Mouse (Mus musculus) cerebellum, adult 9-11 months (tissue): Measurements from ENCODE around the gene Syngr2.
A peak's percentile ranks its signal among the peaks of the same experiment; 100 is the strongest.
"Not testable (repeated sequence)": the region's sequence is repeated elsewhere in the genome, so short reads cannot be mapped to it uniquely, and the experiment has no call there.

Experiments
- DNase-seq: peaks from one replicate; pipeline ENCODE4 v3.0.0; 2022

Gene Syngr2

DNA sequence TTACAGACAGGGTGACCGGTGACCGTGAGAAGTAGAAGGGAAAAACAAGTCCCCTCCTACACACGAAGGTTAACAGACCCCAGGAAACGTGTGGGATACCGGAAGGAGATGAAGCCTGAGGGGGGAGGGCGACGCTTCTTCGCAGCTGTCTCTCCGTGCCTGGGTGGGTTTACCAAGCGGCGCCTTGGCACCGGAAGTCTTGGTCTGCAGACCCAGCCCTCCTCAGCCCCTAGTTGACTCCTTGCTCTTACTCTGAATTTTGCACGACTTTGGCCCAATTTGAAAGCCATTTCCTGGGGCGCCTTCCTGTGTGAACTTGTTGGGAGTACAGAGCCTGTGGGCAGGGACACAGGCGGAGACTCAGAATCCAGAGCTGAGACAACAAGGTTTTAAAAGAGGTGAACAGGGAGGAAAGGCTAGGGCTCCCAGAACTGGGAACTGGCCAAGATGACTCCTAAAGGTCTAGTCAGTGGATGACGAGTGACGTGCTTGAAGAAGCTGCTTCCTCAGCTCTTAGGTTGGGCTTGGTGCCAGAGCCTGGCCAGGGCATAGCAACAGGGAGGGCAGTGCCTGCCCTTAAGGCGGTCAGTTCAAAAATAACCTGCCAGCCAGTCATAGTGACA, 28.2 kb upstream of the Syngr2 start:
- no peak for DNase-seq

DNA sequence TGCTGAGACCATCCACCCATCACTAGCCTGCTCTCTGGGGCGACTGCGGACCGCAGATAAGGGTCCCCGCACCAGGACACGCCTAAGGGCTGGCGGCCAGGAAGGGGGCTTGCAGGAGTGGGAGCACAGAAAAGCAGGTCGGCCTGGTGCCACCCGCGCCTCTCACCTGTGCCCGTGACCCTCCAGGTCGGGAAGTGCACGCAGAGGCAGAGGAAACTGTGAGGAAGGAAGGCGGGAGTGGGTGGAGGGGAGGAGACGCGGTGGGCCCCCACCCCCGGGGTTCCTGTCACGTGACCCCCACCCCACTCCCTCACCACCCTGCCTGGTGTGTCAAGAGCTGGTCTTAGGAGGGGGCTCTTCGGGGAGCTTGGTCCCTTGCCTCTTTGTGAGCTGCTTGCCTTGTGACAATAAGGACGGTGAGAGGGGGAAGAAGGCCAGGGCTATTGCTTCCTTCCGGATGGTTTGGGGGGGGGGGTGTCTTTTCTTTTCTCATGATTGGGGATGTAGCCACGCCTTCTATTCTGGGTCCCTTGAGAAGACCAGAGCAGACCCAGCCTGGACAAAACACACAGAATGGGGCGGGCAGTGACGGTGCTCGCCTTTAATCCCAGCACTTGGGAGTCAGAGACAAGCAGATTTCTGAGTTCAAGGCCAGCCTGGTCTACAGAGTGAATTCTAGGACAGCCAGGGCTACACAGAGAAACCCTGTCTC, 27.3 kb upstream of the Syngr2 start, which contains the start of the genes Tmc8 and Tmc6:
Tmc8 (plus strand) TSS at position 84 of the 712 bp plus-strand sequence.
Tmc6 (minus strand) TSS at position 206 of the 712 bp plus-strand sequence.
- no peak for DNase-seq

DNA sequence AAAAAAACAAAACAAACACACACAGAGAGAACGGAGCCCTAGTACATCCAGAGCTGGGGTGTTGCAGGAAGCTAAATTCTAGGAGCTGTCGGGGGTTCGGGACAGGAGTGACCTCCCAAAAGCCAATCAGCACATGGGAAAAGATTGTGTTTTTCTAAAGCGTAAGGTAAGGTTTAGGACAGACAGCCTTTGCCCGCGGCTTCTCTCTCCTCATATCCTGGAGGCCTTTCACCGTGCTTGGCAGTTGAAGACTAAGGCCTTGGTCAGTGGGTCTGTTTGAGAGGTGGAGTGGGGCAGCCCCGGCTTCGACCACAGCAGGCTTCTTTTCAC, 26.8 kb upstream of the Syngr2 start:
- no peak for DNase-seq

DNA sequence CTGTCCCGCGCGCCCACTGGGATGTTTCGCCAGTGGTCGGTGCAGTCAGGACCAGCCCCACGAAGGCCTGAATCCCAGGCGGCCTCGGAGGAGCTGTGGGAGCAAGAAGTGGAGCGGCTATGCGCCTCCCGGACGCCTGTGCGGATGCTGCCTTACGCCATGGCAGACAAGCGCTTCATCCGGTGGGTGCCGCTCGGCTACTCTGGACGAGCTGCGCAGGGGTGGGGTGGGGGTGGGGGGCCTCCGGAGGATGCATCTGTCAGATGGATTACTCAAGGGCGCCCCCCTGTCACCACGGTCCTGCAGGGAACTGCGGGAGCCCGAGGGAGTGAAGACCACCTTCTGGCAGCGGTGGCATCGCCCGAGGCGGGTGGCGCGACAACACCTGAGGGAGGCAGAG, 26.4 kb upstream of the Syngr2 start:
- no peak for DNase-seq

DNA sequence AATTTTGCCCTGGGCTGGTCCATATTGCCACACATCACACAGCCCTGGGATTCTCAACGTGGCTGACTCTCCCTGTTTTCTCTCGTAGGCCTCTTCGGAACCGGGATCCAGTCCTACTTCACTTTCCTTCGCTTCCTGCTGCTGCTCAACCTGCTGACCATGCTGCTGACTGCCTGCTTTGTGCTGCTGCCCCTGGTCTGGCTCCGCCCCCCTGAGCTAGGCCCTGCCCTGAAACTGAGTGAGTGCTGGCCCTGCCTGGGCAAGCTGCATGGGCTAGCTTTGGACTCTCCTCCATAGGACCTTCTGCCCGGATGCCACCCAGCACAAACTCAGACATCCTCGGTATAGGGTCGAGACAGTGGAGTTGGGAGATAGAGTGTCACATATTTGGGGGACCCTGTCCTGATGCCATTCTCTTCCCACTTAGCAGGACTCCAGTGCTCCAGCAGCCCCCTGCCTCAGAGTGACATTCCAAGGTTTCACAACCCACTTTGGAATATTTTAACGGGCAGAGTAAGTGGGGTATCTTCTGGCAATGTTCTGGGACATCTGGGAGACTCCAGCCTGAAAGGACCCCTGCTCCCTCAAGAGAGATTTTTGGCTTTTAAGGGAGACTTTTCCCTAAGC, 25.7 kb upstream of the Syngr2 start:
- no peak for DNase-seq

DNA sequence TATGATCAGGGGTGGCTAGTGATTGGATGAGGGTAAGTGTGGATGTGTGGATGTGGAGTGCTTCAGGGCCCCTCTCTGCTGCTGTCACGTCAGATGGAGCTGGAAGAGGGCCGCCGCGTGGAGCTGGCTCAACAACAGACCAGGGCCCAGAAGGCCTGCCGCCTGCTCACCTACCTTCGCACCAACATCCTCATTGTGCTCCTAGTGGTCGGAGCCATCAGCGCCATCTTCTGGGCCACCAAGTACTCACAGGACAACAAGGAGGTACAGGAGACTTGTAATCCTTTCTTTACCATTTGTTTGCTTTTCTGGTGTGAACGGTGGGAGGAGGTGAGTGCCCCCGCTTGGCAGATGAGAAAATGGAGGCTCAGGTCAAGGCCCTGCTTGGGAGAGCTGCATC, 23.2 kb upstream of the Syngr2 start:
- peak; percentile 65 for DNase-seq

DNA sequence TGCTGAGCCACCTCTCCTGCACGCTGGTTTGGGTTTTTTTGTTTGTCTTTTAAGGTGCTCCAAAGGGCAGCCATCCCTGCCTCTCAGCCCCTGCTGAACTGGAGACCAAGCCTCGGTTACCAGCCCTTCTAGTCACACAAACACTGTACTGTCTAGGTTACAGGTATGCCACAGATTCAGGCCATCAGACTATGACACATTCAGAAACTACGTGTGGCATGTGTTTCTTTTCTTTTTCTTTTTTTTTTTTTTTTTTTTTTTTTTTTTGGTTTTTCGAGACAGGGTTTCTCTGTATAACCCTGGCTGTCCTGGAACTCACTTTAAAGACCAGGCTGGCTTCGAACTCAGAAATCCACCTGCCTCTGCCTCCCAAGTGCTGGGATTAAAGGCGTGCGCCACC, 21.0 kb upstream of the Syngr2 start:
- not testable (repeated sequence) for DNase-seq

DNA sequence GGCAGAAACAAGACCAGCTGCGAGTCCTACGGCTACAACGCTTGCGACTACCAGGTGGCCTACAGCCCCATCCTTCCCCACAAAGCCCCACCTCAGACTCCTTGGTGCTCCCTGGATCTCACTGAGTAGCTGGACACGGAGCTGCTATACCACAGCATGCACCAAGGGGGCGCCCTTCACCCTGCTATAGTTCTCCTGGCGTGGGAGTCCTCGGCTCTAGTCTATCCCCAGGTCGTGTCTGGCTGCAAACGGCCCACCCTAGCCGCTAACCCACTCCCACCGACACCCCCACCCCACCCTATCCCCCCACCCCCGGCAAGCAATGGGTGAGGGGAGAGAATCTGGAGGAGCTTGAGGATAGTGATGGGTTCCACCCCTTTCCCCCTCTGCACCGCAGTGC, 19.2 kb upstream of the Syngr2 start:
- no peak for DNase-seq

DNA sequence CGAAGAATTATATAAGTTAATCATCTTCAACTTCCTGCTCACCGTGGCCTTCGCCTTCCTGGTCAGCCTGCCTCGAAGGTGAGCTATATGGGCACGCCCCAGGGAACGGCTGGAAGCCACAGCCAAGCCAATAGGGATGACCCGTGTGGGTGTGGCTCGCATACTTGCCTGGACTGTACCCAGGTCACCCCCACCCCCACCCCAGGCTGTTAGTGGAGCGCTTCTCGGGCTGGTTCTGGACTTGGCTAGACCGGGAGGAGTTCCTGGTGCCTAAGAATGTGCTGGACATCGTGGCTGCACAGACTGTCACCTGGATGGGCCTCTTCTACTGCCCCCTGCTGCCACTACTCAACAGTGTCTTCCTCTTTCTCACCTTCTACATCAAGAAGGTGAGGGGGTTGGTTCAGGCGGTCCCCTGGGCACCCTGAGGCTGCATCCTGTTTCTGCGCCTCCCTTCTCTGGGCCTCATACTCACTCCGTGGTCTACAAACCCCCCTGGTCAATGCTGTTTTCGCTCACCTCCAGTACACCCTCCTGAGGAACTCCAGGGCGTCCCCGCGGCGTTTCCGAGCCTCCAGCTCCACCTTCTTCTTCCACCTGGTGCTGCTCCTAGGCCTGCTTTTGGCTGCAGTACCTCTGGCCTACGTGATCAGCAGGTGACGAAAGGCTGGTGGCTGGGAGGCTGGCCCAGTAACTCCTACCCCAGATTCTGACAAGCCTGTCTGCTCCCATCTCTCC, 18.6 kb upstream of the Syngr2 start:
- DNase-seq: no peak

DNA sequence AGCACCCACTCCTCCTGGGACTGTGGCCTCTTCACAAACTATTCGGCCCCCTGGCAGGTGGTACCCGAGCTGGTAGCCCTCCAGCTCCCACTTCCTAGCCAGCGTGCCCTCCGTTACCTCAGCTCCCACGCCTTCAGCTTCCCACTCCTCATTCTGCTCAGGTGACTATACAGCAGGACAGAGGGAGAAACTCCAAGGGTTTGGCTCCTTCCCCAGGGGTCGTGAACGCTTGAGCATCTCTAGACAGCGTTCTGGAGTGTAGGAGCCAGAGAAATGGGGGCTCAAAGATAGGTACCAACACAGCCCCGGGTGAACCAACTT, 18.1 kb upstream of the Syngr2 start:
- no peak for DNase-seq

DNA sequence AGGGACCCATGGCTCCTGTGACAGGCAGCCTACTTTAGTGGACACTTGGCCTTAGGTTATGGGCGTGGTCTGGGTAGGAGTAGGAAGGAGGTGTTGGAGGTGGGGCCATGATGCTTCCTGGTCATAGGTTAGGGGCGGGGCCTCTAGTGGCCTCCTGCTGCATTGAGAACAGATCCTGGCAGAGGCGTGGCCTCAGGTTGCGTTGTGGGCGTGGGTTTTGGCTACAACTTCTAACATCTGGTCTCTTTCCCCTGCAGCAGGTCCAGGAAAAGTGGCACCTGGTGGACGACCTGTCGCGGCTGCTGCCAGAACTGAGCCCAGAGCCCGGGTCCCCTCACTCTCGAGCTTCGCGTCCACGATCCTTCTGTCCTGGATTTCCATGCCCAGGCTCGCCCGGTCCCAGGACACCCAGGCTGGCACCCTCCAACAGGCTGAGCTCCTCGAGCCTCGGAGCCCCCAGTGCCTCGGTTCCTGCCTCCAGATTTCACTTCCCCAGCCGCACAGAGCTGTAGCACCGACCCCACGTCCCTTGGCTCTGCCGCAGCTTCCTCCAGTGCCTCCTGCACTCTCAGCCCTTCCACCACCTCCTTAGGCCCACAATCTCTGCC, 17.1 kb upstream of the Syngr2 start:
- no peak for DNase-seq

DNA sequence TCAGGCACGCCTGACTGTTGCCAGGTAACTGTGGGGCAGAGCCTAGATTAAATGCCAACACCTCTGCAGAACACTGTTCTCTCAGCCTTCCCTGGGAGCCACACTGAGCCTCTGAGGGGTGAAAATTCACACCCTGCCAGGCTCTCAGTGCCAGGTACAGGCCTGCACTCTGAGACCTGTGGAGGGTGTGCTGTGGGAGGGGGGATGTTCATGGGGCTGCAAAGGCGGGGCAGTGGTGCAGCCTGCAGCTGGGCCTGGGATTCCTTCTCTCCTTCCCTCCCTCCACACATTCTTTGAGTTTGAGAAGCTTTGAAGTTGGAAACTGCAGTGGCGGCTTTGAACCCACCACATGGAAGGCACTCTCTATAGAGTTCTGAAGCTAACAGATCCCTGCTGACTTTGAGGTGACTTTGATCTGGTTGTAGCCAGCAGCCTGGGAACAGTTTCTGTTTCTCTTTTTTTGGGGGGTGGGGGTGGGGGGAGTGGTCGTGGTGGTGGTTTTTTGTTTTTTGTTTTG, 15.4 kb upstream of the Syngr2 start:
- no peak for DNase-seq

DNA sequence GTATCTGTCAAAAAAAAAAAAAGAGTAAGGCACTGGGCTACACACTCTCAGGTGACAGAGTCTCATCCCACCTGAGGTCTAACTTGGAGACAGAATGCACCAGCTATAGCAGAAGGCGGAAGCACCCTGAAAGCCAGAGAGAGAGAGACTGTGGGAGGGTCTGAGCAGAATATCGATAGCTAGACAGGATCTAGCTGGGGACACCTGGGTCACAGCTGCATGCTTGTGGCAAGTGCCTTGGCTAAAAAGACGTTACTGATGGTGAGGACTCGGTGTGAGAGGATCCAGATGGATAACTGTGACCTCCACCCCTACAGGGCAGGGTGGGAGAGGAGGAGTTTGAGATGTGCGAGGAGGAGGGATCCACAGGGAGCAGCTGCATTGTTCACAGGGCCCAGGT, 12.5 kb upstream of the Syngr2 start:
- DNase-seq: no peak

DNA sequence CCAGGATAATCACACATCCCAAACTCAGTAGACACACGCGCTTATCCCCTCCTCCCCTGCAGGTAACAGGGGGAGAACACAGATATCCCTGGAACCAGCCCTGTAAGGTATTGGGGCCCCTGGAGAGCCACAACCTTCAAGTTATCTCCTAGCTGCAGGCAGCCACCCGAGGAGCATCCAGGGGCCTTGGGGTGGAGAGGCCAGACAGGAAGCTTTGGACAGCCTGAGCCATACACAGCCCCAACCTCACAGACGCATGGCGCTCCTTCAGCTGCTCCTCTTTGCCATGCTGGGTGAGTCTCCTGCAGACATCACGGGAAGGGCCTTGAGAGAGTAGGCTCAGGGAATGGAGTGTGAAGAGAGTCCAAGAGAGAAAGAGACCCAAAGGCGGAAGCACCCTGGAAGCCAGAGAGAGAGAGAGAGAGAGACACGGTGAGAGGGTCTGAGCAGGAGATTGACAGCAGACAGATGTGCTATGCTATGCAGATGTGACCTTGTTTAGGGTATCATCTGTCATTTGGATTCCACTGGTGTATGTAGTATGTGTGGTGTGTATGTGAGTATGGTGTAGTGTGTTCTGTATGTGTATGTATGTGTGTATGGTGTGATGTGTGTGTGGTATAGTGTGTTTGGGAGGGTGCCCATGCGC, 11.8 kb upstream of the Syngr2 start, which contains the start of gene 6030468B19Rik:
6030468B19Rik (plus strand) TSS at position 150 of the 649 bp plus-strand sequence.
- DNase-seq: no peak

DNA sequence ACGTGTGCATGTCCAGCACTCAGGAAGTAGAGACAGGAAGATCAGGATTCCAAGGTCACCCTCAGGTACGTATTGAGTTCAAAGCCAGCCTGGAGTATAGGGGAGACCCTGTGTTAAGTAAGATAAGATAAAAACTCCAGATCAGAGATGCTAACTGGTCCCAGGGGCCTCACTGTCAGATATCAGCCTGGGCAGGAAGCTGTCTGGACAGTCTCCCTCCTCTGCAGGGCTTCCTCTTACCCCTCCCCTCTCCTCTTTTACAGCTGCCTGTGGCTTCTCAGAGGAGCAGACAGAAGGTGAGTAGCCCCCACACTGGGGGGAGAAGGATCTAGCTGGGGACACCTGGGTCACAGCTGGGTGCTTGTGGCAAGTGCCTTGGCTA, 11.3 kb upstream of the Syngr2 start:
- no peak for DNase-seq

DNA sequence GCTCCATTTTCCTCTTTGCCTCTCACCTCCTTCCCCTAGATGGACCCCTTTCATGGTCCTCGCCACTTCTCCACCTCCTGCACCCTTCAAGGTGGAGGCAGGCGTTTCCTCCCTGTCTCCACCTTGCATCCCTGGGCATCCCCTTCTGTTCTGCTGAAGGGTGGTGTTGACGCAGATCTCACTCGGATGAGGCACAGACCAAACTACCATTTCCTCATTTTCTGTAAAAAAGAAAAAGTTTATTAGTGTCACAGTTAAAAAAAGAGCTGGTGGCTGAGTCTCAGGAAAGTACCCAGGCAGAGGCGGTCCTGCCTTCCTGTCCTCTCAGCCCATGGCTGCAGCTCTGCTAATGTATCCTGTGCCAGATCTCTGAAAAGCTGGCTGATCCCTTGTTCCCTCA, 10.3 kb upstream of the Syngr2 start:
- no peak for DNase-seq

DNA sequence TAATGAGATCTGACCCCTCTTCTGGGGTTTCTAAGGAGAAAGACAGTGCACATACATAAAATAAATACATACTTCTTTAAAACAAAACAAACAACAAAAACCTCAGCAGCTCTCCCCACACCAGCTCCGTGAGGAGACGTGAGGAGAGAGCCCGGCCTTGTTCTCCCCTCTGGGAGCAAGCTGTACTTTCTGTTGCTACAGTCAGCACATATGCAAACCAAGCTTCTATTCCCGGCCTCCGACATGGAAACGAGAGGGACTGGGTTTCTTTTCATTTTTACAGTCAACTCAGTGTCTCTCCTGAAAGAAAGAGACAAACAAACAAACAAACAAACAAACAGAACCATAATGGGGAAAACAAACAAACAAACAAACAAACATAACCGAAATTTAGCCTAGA, 9.4 kb upstream of the Syngr2 start:
- DNase-seq: no peak

DNA sequence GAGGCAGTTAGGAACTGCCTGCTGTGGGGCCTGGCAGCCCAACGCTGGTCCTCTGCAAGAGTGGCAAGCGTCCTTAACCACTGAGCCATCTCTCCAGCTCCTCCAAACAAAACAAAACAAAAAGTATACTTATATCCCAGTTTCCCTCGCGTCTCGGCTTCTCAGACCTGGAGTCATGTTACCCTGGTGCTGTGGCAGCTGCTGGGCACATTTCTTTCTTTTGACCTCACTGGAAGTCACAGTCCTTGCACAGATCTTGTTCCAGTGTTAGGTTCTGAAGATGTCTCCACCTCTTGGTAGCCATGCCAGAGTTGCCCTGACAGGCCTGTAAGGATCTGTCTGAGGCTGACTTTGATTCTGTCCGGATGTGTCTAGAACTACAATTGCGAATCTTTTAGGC, 7.8 kb upstream of the Syngr2 start:
- DNase-seq: no peak

DNA sequence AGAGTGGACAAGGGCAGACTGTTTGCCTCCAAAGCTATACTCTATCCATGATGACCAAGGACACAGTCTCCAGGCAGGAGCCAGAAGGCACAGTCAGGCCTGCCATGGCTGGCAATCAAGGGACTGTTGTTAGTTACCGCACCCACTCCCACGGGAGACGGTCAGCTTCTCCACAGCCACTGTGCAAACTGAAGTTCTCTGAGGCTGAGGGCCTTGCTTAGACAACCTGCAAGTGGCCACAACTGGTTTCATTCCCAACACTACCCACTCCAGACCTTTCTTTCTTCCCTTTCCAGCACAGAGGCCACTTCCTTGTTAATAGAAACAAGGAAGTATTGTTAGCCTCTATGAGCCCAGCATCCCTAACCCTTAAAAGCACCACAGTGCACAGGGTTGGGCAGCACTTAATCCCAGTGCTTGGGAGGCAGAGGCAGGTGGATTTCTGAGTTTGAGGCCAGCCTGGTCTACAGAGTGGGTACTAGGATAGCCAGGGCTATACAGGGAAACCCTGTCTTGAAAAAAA, 6.2 kb upstream of the Syngr2 start:
- DNase-seq: no peak

DNA sequence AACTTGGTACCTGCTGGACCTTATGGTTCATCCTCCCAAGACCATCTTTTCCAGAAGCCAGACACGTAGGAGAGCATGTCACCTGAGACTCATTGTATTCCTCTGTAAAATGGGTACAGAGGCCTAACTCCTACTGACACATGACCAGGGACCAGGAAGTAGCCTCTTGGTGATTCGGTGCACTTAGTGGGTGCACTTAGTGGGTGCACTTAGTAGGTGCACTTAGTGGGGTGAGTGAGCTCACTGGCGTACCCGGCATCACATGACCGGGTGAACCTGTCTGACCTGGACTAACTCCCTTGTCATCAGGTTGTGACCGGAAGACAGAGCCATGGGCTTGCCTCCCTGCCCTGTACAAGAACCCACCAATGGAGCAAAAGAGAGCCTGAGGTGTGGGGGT, 2.7 kb upstream of the Syngr2 start:
- DNase-seq: no peak

DNA sequence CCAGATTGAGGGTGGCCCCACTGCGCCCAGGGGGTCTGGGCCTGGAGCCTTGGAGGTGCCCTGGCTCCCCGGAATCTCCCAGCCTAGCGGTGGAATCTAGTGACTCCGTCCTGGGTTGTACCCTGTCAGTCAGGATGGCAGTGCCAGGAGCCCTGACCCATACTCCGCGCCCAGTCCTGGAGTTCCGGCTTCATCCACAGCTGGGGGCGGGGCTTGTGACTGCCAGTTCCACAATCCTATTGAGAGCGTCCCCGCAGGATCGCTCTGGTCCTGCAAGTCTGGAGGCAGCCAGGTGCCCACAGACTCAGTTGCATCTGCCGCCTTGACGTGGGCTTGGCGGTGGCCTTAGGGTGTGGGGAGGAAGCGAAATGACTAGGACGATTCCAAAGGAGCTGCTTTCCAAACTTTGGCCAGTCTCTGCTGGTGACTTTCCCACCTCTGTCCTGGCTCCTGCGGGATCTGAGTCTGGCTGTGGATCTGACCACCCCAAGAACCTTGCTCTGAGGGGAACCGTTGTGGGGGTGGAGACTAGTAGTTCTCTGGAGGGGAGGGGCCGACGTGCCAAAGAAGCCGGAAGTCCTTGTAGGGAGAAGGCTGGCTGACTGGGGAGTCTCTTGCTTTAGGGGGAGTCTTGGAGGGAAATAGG, 1.1 kb downstream of the Syngr2 start:
- peak; percentile 31 for DNase-seq

DNA sequence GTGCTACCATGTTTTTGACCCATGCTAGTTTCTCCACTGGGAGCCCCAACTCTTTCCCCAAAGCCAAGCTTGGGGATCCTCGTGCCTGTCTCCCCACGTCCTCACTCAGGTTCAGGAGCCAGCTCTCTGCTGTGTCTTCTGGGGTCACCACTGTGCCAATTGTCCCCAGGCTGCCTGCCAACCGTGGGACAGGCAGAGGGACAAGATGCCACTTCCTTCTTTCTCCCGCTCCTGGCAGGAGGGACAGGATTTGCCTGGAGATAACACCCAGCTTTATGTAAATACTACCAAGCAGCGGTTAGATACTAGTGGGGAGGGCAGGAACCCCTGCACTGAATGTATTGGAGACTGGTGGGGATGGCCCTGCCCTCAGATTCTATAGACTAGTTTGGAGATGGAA, 4.4 kb downstream of the Syngr2 start:
- DNase-seq: no peak
